Mouse (Mus musculus): ENCODE measurements at regions not wholly inside any gene's neighbourhood (a gene's known extent, or its start where the extent isn't known, plus 50 kb on each side); places are given as distances from the start of the nearest gene placed in this dataset.
A peak's percentile ranks its signal among the peaks of the same experiment; 100 is the strongest.

DNA sequence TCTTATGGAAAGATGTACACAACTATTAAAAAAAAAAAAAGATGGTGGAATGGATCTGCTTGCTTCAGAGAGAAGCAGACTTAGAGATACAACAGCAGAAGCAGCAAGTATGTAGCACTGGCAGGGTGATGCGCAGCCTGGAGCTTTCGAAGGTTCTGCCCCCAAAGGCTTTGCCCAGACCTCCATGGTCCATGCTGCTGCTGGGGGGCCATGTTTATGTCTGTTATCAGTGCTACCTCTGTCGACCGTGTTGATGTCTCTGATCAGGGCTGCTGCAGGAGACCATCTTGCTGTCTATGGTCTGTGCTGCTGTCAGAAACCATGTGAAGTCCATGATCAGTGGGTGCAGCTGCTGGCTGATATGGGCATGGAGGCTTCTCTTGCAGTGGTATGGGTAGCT lies 88.6 kb upstream of the Fam189a1 start:
- DNase-seq (ENCODE audit: extremely low read depth, low read depth, low spot score), result no peak

DNA sequence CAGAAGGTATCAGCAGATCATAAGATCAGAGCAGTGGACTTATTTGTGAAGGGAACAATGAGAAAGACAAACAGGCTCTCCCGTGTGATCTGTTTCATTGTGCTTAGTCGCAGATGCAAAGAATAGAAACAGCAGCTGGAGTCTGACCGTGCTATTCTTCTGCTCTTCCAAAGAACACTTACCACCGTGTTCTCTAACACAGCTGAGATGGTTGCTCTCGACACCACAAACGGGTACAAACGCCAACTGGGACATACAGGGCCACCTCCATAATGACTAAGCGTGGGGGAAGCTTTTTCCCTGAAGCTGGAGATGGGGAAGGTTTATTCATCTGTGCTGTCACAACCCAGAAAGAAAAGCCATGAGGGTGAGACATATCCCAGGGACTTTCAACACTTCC lies 84.8 kb upstream of the Fam189a1 start:
- no peak for DNase-seq (ENCODE audit: extremely low read depth, low read depth, low spot score)

DNA sequence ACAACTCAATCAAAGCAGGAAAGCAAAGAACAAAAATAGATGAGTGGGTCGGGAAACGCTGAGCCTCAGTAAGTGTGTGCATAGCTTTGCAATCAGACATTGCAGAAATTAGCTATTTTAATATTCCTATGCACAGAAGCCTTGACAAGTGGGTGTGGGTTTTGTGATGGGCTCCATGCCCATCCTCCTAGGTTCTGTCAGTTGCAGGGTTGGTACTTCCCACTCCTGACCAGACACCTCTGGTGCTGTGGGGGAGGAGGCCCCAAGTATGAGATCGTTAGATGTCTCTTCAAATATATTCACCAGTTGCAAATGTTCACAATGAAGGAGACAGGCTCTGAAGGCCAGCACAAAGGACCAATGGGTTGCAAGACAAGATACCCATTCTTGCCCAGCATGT lies 79.3 kb upstream of the Fam189a1 start:
- DNase-seq (ENCODE audit: extremely low read depth, low read depth, low spot score), result no peak

DNA sequence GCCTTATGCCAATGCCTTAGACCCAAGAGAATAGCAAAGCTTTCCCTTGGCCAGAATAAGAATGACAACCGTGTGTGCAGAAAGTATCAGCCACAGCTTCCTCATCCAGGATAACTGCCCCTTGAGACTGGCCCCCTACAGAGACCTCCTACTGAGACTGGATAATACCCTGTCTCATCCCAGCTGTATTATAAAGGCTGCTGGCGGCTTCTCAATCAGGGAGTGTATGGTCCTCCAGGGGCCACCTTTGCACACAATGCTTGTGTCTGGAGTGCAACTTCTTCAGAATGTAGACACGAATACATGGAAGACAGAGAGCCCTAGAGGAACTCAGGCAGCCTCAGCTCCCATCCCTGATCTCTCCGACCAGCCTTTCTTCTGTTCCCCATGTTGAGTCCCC lies 77.3 kb upstream of the Fam189a1 start:
- no peak for DNase-seq (ENCODE audit: extremely low read depth, low read depth, low spot score)

DNA sequence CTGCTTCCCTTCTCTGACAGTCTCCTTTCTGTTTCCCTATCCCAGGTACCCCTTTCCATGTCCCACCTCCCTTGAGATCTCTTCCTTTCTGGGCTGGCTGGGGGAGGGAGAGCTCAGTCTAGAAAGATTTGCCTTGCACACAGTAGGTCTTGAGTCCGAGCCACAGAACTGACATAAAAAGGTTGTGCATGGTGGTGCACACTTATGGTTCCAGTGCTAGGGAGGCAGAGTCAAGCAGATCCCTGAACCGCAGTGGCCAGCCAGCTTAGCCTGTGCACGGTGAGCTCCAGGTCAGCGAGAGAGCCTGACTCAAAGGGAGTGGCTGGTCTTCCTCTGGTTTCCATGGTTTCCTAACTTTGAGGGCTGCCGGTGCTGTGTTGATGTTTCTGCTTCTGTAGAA lies 72.9 kb upstream of the Fam189a1 start:
- DNase-seq (ENCODE audit: extremely low read depth, low read depth, low spot score), result no peak

DNA sequence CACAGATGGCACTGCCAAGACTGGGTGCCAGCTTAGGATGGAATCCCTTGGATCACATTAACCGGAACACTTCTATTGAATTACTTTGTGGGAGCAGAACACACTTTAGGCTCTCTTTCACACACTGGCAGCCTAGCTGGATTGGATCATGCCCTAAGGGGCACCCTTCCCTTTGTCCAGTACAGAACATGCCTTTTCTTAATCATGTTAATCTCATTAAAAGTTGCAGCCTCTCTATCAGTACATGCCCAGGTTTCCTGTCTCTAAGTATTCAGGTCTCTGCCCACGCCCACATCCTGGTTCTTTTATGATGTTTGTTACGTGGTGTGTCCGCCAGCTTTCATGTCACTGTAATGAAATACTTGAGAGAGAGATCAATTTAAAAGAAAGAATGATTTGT lies 69.8 kb upstream of the Fam189a1 start:
- DNase-seq (ENCODE audit: extremely low read depth, low read depth, low spot score), result no peak

DNA sequence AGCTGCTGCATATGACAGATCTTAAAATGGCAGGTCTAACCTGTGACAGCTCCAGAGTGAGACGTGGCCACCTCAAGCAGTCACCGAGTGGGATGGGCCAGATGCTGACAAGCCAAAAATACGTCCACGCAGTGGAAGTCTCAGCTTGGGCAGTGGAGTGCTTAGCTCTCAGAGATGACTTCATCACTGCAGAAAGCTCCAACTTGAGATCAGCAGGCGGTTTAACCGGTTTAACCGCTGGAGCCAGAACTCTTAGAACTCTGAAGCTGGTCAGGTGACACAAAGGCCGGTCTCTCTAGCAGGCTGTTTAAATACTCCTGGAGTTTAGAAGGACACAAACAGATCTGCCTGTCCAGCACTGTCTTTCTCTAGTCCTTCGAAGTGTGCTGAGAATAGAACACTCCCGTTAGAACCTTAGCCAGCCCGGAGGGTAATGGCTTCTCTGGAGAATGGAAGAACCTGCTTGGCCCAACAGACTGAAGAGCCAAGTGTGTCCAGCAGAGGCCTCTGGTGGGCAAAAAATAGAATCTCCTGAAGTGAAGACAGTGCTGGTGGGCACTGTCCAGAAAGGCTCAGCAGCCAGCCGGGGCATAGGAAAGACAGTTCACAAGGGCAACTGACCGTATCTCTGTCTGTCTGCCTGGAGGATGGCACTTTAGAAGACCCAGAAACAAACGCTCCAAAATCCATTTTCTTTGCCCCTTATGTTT lies 57.0 kb upstream of the Fam189a1 start:
- DNase-seq (ENCODE audit: extremely low read depth, low read depth, low spot score), result peak; percentile 30

DNA sequence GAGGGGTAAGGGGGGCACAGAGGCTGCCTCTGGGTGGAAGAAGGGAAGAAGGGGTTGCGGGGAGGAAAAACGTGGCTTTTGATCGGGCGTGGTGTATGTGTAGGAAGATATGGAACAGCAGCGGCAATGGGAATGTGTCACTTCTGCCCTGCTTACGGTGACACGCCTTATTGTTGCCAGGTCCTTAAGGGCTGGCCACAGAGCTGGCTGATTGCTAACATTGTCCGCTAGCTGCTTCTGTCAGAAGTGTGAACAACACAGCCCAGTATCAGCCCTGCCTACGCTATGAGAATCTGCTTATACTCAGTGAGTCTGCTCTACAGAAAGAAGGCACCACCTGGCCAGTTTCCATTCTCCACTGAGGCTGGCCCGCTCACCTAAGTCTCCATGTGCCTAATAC lies 50.9 kb upstream of the Fam189a1 start:
- DNase-seq (ENCODE audit: extremely low read depth, low read depth, low spot score), result no peak

Measured in fat pad, adult 2 months (tissue).